Mouse (Mus musculus): Measurements from ENCODE around the gene Heatr4. TPM values are rescaled to one million over a fixed set of nuclear protein-coding genes. Genes with fewer than 3 reads are reported as not detected.

Gene Heatr4
- total and polyA plus RNA-seq, 3 experiments, result 0.03 TPM; not detected in 2

- Histone ChIP-seq H3K4me1 (ENCODE audit: control insufficient read depth in 1 of 2, insufficient read depth in 2 of 2, low read length in 2 of 2) (no peaks in the 10 kb centered on the region), H3K9me3 (replicated peaks; ENCODE audit: insufficient read depth, low read length) (no peaks in the 10 kb centered on the region), H3K79me2 (ENCODE audit: control insufficient read depth, insufficient read depth, low read length, poor library complexity) (no peaks in the 10 kb centered on the region), H3K36me3 (ENCODE audit: control insufficient read depth in 1 of 2, insufficient read depth in 2 of 2, low read length in 2 of 2) (no peaks in the 10 kb centered on the region), H3K9ac (ENCODE audit: control insufficient read depth, low read depth, low read length, poor library complexity, severe bottlenecking) (no peak overlapping the region), H3K4me3 (ENCODE audit: control insufficient read depth in 1 of 2, insufficient read depth in 1 of 2, low read depth in 2 of 2, low read length in 2 of 2) (no peak overlapping the region), H3K27me3 (ENCODE audit: control insufficient read depth in 1 of 2, insufficient read depth in 2 of 2, low read length in 2 of 2) (0 out of 4 replicates have a peak, but pooled peaks cover 0 to 1% of the 10 kb centered on the region in 2 experiments), H3K27ac (ENCODE audit: control insufficient read depth, low read depth, low read length) (no peak overlapping the region)
- DNase-seq (ENCODE audit: low read depth, low spot score), result no peak
- TF ChIP-seq POLR2AphosphoS5 (IDR thresholded peaks at IDR 0.05; ENCODE audit: borderline replicate concordance, low read depth, low read length) (no peak), JUND (IDR thresholded peaks at IDR 0.05; ENCODE audit: low read depth, low read length) (no peak), TAL1 (IDR thresholded peaks at IDR 0.05; ENCODE audit: low read length) (no peak), SIN3A (IDR thresholded peaks at IDR 0.05; ENCODE audit: low read length) (no peak), ZC3H11A (IDR thresholded peaks at IDR 0.05; ENCODE audit: low read depth, low read length) (no peak), MXI1 (IDR thresholded peaks at IDR 0.05; ENCODE audit: low read depth, low read length) (no peak), E2F4 (IDR thresholded peaks at IDR 0.05; ENCODE audit: borderline replicate concordance, low read depth, low read length) (no peak), ZKSCAN1 (IDR thresholded peaks at IDR 0.05; ENCODE audit: low read depth, low read length) (no peak), ELF1 (IDR thresholded peaks at IDR 0.05; ENCODE audit: low read depth, low read length) (no peak), ZMIZ1 (IDR thresholded peaks at IDR 0.05; ENCODE audit: low read depth, low read length) (no peak), MEF2A (IDR thresholded peaks at IDR 0.05; ENCODE audit: extremely low read depth, insufficient replicate concordance, low read depth, low read length, poor library complexity, severe bottlenecking) (no peak), CTCF (IDR thresholded peaks at IDR 0.05 in 2 of 3, conservative IDR thresholded peaks at IDR 0.05 in 1 of 3; ENCODE audit: control insufficient read depth in 1 of 3, insufficient read depth in 1 of 3, low read depth in 2 of 3, low read length in 3 of 3, poor library complexity in 1 of 3, severe bottlenecking in 1 of 3) (no peak)
Observed at GRCm38 (mm10) chr12:83978862-83979261, 5.8 kb downstream of the Heatr4 start.

DNA sequence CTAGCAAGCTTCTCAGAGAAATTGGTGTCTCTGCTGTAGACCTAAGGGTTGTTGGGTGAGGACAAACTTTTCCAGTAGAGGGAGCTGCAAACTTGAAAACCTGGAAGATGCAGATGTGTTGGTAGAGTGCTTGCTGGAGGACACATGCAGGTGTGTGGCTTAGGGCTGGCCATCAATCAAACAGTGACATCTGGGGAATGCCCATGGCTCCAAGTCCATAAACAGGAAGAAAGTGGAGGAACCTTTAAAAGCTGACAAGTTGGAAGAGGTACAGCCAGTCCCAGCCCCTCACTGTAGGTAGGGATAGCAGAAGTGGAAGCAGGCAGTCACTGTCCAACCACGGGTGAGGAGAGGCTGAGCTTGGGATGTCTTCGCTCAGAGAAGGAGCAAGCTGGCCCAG lies 12.5 kb downstream of the Heatr4 start:
- no peak overlapping the region for H3K4me3 ChIP-seq (ENCODE audit: control insufficient read depth in 1 of 2, insufficient read depth in 1 of 2, low read depth in 2 of 2, low read length in 2 of 2)
- no peaks in the 10 kb centered on the region for H3K9me3 ChIP-seq (replicated peaks; ENCODE audit: insufficient read depth, low read length)
- no peaks in the 10 kb centered on the region for H3K79me2 ChIP-seq (ENCODE audit: control insufficient read depth, insufficient read depth, low read length, poor library complexity)
- H3K4me1 ChIP-seq (ENCODE audit: control insufficient read depth in 1 of 2, insufficient read depth in 2 of 2, low read length in 2 of 2), result no peaks in the 10 kb centered on the region
- TF ChIP-seq BHLHE40 (IDR thresholded peaks at IDR 0.05; ENCODE audit: borderline replicate concordance, low read depth, low read length), result no peak
- TF ChIP-seq SIN3A (IDR thresholded peaks at IDR 0.05; ENCODE audit: low read length), result peak; percentile 38; the same call in 1 of the 2 replicates
- TF ChIP-seq ZC3H11A (IDR thresholded peaks at IDR 0.05; ENCODE audit: low read depth, low read length), result peak; percentile 96
- TF ChIP-seq RAD21 (IDR thresholded peaks at IDR 0.05; ENCODE audit: low read depth, low read length), result peak; percentile 93
- no peak for TF ChIP-seq MYC (IDR thresholded peaks at IDR 0.05; ENCODE audit: low read depth, low read length)
- TF ChIP-seq SMC3 (IDR thresholded peaks at IDR 0.05; ENCODE audit: low read depth, low read length), result peak; percentile 93
- TF ChIP-seq CTCF (IDR thresholded peaks at IDR 0.05 in 2 of 3, conservative IDR thresholded peaks at IDR 0.05 in 1 of 3; ENCODE audit: control insufficient read depth in 1 of 3, insufficient read depth in 1 of 3, low read depth in 2 of 3, low read length in 3 of 3, poor library complexity in 1 of 3, severe bottlenecking in 1 of 3), result peak; percentile 58 to 93 (median 64)
- H3K36me3 ChIP-seq (ENCODE audit: control insufficient read depth in 1 of 2, insufficient read depth in 2 of 2, low read length in 2 of 2), result no peaks in the 10 kb centered on the region
- H3K27ac ChIP-seq (ENCODE audit: control insufficient read depth, low read depth, low read length), result no peak overlapping the region
- peak; percentile 73 for DNase-seq (ENCODE audit: low read depth, low spot score)
- H3K27me3 ChIP-seq (ENCODE audit: control insufficient read depth in 1 of 2, insufficient read depth in 2 of 2, low read length in 2 of 2), result no peaks in the 10 kb centered on the region
- H3K9ac ChIP-seq (ENCODE audit: control insufficient read depth, low read depth, low read length, poor library complexity, severe bottlenecking), result no peak overlapping the region

Data from MEL (cell line).